In the genomic region with DNA sequence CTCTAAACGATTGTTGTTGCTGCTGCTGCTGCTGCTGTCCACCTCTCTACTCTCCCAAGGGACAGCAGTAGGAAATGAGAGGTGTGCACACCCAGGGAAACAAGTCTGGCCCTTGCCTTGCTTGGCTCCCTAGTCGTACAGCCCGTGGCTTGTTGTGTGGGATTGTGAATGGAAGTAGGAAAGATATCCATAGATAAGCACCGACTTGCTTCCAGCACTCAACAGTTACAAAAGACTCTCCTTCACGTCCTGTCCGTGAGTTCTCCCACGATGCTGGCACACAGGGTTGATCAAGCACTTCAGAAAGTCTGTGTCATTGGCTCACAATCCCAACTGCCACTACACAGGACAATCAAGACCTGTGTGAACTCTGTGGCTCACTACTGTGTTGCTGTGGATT, we compare ENCODE assay signal across 19 mouse cellular contexts.
"Had no signal": no experiment of that assay in that cellular context is flagged by ENCODE, and none has a peak within 500 bp of the region (broad histone marks: within the 10 kb centered on the region; RNA-seq: fewer than 3 reads in every experiment).

No protein-coding gene starts in this region.

- H3K27ac ChIP-seq: midbrain, embryonic 10.5 days; midbrain, embryonic 13.5 days; neural tube, embryonic 13.5 days; neural tube, embryonic 15.5 days; stomach, embryonic 15.5 days; stomach, postnatal 0 days had no signal

- H3K4me3 ChIP-seq: midbrain, embryonic 10.5 days; midbrain, embryonic 13.5 days; myocyte; neural tube, embryonic 13.5 days; neural tube, embryonic 15.5 days; stomach, embryonic 15.5 days had no signal

- H3K9me3 ChIP-seq: midbrain, embryonic 10.5 days; midbrain, embryonic 13.5 days; neural tube, embryonic 13.5 days; neural tube, embryonic 15.5 days; stomach, embryonic 15.5 days had no signal

- H3K4me1 ChIP-seq: neural tube, embryonic 15.5 days; stomach, embryonic 15.5 days had no signal

- DNase-seq: lung, adult 18-20 months; lung, postnatal 10 days; lung, postnatal 4 days; retina, postnatal 1 day; right cerebral cortex, adult 18-20 months; right cerebral cortex, postnatal 25 days; right cerebral cortex, postnatal 4 days; thymus, adult 2 months; thymus, postnatal 25 days; thymus, postnatal 4 days had no signal

- H3K9ac ChIP-seq: lung, embryonic 14.5 days; midbrain, embryonic 13.5 days; neural tube, embryonic 13.5 days; neural tube, embryonic 15.5 days; stomach, embryonic 15.5 days had no signal

- H3K36me3 ChIP-seq: midbrain, embryonic 10.5 days; midbrain, embryonic 13.5 days; neural tube, embryonic 13.5 days; neural tube, embryonic 15.5 days; stomach, embryonic 15.5 days had no signal

- ATAC-seq: midbrain, embryonic 13.5 days; midbrain, embryonic 16.5 days had no signal

- H3K4me2 ChIP-seq: lung, embryonic 14.5 days; midbrain, embryonic 13.5 days; neural tube, embryonic 13.5 days; neural tube, embryonic 15.5 days; stomach, embryonic 15.5 days had no signal
